Mouse (Mus musculus) liver, embryonic 14.5 days (tissue): ENCODE results near the gene Wnt6.

ENCODE experiments used
- CTCF ChIP-seq: IDR thresholded peaks from 2 replicates; pipeline ENCODE4 v1.5.1; 2016; ENCODE audit warnings: antibody characterized with exemption, low read depth, control low read depth
- EP300 ChIP-seq: IDR thresholded peaks from 2 replicates; pipeline ENCODE4 v1.6.1; 2016; ENCODE audit warnings: antibody characterized with exemption, low read depth

DNA sequence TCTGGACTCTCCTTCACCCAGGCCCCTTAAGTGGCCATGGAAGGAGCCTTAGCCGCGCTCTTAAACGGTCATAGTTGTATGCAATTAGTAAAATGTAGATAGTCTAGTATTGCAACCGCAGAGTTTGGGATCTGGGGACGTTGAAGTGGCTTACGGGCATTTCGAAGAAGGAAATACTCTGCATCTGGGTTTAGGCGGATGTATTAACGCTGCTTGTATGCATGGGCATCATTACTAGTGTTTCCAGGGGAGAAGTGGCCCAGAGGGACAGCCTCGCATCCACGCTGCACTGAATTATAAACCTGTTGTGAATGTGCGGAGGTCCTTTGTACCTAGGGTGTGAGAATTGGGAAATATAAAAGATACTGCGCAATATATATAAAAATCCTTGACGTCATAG is 45.5 kb downstream of the Wnt6 start:
- TF ChIP-seq CTCF (no peak), EP300 (no peak)
